Mouse (Mus musculus) lung, postnatal 4 days (tissue): ENCODE measurements around the gene Micu1.

Experiments
- DNase-seq, 2 experiments: peaks; one replicate each; pipeline ENCODE4 v3.0.0; 2021

Micu1 gene

GRCm38 (mm10) chr10:59814505-59815155 lies 112.4 kb downstream of the Micu1 start:
- peak; percentile 62 to 71 for DNase-seq

- no peak for DNase-seq
Observed at GRCm38 (mm10) chr10:59816569-59816968, 114.3 kb downstream of the Micu1 start.

DNA sequence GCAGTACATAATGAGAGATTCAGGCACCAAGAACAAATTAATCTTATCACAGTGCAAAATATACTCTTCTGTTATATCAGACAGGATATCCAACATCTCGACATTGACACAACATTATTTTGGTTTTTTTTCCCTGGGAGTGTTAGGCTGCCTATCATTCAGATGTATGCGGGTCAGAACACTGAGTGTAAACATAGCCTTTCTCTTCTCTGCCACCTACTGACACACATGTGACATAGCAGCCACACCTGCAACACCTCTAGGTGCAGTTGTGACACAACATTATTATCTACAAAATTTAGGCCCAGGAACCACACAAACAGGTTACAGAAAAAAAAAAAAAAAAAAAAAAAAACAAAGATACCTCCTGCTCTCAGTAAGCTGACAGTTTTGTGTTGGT lies 115.3 kb downstream of the Micu1 start:
- DNase-seq, result no peak

GRCm38 (mm10) chr10:59817991-59818390 lies 115.7 kb downstream of the Micu1 start:
- no peak for DNase-seq

DNA sequence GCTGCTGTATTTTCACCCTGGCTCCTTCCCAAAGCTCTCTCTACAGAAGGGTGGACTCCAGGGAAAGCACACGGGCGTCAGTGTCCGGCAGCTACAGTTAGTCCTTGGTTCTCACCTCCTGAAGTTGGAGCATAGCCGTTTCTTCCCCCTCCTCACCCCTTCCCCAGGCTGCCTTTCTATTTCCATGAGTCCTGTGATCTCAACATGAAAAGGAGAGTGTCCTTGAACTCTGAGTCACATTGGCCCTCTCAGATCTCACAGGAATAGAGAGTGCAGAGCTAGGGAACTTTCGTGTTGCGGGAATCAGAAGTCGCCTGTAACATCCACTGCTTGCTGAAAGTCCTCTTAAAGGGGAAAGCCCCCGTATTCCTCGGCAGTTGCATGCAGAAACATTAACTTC lies 116.9 kb downstream of the Micu1 start:
- DNase-seq, result no peak

DNA sequence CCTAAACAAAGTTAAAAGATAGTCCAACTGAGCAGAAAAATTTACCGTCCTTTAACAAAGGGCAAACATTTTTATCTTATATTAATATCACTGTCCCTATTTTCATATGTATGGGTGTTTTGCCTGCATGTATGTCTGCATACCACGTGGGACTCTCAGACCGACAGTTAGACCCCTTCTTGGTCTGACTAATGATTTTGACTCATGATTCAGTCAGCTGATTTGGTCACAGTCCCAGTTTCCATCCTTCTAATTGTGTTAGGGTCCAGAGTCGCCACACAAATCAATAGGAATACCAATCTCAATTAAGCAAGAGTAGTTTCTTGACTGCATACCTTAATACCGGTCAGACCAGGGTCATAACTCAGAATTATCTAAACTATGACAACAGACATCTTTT lies 118.6 kb downstream of the Micu1 start:
- no peak for DNase-seq

DNA sequence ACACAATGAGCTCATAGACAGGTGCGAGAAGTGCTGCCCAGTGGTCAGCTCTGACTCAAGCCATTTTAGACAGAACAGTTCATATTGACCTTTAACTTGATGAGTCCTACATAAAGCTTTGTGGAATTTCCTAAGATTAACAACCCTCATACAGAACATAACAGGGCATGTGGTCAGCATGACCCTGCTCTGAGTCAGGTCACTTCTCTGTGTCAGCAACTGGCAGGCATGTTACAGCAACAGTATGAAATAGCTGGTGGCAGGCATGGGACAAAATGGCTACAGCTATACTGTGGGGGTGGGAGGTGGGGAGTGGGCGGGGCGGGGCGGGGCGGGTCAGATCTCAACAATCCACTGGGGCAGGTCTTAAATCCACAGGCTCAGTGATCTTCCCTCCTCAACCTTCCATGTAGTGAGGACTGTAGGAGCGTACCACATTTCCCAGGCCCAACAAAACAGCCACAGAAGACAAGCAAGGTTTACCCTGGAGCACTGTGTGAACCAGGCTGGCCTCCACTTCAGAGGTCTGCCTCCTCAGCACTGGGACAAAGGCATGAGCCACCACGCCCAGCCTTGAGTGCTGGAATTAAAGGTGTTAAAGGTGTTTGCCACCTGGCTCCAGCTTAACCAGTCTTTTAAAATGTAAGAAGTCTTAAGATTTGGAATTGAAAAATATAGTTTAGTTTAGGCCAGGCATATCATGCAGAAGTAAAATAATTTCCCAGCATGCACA lies 119.2 kb downstream of the Micu1 start:
- no peak for DNase-seq

DNA sequence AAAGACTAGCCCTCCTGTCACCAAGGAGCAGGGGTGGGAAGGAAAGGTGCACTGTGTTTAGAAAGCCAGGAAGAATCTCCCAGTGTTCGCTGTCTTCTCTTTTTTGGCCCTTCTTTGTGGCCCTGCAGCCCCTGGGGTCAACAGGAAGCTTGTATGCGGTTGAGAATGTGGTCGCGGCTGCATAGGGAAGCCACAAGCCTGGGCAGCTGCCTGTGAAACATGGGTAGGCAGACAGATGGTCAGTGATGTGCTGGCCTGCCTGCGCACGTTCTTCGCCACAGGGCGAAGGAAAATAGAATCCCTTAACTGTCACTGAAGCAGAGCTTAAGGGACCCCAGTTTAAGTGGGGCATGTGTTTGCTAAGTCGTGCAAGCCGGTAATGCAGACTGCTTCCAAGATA lies 120.6 kb downstream of the Micu1 start:
- no peak for DNase-seq

DNA sequence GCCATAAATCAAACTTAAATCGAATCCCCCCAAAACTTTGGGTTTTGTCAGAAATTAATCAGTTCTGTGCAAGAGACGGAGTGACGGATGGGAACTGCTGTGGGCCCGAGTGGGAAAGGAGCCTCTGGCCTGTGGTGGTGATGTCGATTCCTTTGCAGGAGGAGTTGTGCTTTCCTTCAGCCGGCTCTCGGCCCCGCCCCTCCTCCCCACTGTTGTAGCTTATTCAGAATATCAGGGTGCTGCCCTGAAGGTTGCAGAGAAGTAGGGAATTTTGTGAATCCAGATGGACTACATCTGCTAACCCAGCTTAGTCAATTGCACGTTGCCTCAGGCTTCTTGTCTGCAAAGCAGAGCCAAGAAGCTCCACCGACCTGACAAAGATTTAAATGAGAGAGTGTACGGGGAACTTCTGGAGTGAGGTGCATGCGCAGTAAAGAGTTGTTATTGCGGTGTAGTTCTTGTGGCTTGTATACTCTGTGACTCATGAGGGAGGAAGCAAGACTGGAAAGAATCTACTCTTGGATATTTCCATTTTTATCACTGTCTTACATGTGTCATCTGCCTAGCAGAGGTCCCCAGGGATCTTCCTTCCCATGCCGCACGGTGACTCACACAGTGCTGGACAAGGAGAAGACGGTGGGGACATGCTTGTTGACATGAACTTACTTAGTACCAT lies 123.0 kb downstream of the Micu1 start:
- DNase-seq, result no peak

- DNase-seq, result no peak
Observed at GRCm38 (mm10) chr10:59829886-59830285, 127.6 kb downstream of the Micu1 start.

- no peak for DNase-seq
Observed at GRCm38 (mm10) chr10:59831950-59832349, 129.7 kb downstream of the Micu1 start.

DNA sequence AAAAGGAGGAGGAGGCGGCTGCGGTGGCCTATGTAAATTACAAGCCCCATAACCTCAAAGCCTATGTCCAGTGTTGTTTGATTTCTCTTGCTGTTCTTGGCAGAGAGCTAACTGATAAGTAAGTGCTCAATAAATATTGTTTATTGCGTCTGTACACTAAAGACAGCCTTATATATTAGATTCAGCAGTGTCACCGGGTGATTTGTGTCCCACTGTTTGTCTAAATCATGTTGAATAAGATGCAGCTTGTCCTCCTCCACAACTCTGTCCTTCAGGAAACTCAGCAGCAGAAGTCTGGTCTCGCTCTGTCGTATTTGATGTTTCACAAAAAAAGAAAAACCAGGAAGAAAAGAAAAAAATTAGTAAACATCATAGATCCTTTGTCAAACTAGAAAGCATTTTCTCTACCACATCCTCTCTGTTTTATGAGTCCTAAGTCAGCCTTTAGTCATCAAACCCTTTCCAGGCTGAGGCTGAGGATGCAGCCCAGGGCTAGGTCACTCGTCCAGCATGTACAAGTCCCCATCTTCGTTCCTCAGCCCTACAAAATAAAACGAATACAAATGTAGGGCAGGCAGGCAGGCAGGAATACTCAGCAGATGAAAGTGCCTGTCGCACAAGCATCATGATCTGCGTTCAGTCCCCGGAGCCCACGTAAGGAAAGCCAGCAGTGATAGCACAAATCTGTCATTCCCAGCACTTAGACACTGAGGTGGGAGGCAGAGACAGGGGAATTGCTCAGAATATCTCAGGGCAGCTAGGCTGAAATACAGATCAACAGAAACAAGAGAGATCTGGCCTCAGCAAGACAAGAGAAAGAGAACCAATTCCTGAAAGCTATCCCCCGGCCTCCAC lies 133.3 kb downstream of the Micu1 start:
- DNase-seq, result no peak

- DNase-seq, result no peak
Observed at GRCm38 (mm10) chr10:59837490-59837889, 135.2 kb downstream of the Micu1 start.

GRCm38 (mm10) chr10:59841434-59841833 lies 139.2 kb downstream of the Micu1 start:
- no peak for DNase-seq

DNA sequence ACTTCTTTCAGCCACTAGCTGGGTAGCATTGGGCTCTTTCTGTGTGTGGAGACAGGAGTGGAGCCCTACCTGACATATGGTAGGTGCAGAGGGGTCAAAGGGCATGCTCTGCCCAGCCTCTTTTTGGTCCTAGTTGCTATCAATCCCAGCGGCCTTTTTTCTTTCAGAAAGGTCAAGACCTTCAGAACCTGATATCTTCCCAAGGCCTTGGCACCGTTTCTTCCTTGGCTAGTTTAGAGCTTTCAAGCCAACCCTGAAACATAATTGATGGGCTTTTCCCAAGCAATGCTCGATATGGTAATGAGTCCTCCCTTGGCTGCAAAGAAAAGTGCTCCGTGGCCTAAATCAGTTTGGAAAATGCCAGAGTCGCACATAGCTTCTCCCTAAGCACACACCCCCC lies 140.8 kb downstream of the Micu1 start:
- no peak for DNase-seq

- DNase-seq, result no peak
Observed at GRCm38 (mm10) chr10:59844686-59845085, 142.4 kb downstream of the Micu1 start.

GRCm38 (mm10) chr10:59846416-59846815 lies 144.1 kb downstream of the Micu1 start:
- DNase-seq, result no peak

DNA sequence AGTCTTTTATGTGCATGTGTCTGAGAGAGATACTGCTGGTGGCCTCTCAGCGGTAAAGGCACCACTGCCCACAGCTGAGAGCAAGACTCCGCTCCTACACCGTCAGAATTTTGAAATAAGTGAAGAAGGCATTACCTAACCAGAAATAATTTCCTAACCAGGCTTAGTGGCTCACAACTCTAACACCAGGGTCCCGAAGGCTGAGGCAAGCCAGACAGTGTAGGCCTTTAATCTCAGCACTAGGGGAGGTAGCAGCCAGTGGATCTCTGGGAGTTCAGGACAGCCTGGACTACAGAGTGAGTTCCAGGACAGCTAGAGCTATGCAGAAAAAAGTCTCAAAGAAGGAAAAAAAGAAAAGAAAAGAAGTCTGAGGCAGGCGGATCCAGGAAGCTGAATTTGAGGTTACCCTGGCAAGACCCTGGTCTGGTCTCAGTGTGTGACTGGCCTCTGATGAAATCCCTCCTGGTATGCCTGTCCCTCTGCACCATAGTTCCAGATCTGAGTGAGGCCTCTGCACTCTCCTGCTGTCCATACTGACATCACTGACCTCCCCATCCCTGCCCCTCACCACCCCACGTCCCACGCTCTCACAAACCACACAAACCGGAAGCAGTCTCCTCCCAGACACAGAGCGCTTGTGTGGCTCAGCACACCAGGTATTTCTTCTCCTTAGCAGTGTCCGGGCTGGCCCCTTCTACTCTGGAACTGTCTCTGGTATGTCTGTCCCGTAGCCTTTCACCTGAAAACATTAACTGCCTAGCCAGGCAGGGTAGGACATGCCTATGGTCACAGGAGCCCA lies 146.0 kb downstream of the Micu1 start:
- no peak for DNase-seq

DNA sequence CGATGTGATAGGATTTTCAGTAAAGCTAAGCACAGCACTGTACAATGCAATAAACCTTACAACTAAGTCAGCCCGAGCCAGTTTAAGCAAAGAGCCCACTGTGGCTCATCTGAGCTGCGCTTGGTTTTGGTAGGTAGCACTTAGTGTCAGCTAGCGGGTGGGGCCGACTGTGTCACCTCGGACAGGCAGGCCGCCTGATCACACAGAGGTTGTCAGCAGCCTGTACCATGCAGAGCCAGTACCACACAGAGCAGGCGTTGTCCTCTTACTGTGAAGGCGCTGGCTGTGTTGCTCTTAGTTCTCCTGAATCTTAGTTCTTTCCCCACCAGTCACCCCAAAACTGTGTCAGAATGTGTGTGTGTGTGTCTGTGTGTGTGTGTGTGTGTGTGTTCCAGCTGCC lies 146.7 kb downstream of the Micu1 start:
- no peak for DNase-seq

DNA sequence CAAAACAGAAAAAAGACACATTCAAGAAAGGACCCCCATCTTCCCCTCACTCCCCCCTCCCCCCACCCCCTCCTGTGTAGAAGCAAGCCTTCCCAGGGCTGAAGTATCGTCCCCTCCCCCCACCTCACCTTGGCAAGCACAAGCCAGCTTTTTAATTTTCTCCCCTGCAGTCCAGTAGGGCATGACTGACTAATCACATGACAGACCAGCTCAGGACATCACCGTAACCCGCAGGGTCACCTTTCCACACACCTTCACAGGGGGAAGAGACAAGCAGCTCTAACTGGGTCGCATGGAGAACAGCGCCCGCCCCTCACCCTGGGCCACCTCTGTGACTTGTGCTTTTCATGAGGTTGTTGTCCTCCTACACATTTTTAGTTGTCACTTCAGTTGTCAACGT lies 147.1 kb downstream of the Micu1 start:
- no peak for DNase-seq

DNA sequence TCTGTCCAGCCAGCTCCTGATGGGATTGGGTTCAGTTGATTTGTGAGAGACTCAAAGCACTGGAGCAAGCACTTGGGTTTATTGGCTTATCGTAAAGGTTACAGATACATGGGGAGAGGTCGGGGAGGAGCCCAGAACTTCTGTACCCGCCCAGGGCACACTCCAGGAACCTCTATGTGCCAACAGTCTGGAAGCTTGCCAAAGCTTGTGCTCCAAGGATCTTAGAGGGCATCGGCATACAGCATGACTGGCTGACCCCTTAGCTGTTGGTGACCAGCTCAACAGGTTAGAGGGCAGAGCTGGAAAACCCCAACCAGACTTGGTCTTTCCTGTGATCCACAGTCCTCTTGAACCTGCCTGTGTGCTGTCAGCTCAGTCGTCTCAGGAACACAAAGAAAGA lies 154.9 kb downstream of the Micu1 start:
- DNase-seq, result peak in 1 of 2 experiments; percentile 23

GRCm38 (mm10) chr10:59860684-59861083 lies 158.4 kb downstream of the Micu1 start:
- no peak for DNase-seq
